Mouse (Mus musculus) bone marrow macrophage, adult 2 months (primary cell): ENCODE data around the gene Dapl1.

ENCODE experiments used
- CTCF ChIP-seq: IDR thresholded peaks from 2 replicates; pipeline ENCODE4 v1.5.1; 2012; ENCODE audit warnings: low read depth, mild to moderate bottlenecking, low read length, moderate library complexity
- POLR2A ChIP-seq: IDR thresholded peaks from 2 replicates; pipeline ENCODE4 v1.6.1; 2012; ENCODE audit warnings: mild to moderate bottlenecking, low read depth, low read length, borderline replicate concordance

DNA sequence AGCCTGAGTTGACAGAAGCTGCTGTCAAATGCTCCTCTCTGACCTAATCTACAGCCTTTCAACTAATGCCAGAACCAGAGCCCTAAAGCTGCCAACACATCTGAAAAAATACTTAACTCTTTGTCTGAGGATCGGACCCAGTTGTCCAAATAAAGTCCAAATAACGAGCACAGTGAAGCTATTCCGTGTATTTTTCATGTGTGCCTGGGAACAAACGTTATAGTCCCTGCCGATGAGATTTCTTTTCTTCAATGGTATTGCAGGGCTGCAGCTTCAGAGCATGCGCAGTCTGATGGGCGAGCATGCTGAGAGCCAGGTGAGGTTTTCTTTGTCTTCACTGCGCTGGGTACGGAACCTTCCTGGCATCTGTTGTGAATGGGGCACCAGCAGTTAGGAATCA is 44.6 kb upstream of the Dapl1 start:
- TF ChIP-seq POLR2A (no peak), CTCF (no peak)
